Mouse (Mus musculus) right cerebral cortex, adult 18-20 months (tissue): ENCODE data around the gene Get4.
A peak's percentile ranks its signal among the peaks of the same experiment; 100 is the strongest.

Experiments used
- DNase-seq: peaks from one replicate; pipeline ENCODE4 v3.0.0; 2022; ENCODE audit warnings: mixed read lengths

Gene Get4

DNA sequence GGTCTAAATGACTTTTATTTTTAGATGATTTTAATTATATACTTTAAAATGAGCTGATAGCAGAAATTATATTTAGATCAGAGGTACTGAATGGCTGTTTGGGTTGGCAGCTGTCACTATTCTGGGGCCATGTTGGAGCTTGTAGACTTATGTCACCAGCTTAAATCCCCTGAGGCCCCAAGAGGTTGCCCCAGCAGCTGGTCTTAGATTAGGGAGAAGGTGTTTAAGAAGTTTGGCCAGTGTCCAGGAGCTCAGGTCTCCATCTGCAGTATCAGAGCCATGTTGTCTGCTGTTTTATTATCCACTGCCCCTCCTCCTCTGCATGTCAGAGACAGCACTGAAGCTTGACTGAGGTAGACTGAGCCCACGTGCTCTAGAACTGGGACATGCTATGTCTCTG, 8.7 kb upstream of the Get4 start:
- no peak for DNase-seq

DNA sequence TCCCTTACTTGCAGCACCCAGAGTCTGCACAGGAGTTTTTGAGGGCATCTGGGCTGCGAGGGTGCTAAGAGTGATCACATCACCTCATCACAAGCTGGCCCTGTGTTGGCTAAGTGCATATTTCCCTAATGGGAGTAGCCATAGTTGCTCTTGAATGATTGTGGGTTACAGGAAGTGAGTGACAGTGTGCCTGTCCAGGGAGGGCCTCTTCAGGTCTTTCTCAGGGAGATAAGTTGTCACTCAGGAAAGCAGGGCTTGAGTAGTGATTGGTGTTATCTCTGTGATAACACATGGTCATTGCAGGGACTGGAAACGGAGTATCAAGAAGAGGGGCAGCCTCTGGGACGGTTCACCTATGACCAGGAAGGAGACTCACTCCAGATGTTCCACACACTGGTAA, 4.4 kb upstream of the Get4 start:
- no peak for DNase-seq

DNA sequence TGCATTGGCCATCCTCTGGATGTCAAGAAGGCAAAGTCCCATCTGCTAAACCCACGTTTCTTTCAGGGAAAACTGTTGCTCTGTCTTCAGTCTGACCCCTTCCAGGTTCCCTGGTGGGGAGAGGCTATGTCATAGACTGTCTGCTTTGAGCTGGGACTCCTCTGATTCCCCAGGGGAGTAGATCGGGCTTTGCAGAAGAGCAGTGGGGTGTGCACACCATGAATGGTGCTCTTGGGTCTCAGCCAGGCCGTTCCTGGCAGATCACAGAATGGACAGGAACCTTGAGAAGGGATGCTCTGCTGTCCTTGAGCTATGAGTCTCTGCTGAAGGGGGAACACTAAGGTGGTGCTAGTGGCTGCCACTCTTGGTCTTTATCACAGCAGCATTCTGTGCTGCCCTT, 3.3 kb upstream of the Get4 start:
- no peak for DNase-seq

DNA sequence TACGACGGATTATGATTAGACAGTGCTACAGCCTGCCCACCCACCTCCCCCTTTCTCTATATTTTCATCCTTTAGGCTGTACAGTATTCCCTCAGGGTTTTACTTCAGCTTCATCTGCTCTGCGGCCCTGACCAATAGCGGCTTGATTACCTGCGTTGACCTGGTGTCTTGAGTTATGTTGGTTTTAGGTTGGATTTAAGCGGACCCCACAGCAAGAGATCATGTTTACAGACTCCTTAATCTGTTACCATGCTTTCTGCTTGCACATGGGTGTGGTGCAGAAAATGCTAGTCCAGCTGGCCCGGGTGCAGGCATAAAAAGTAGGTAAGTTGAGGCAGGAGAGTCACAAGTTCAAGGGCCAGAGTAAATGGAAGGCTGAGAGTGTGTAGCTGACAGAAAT, 845 bp upstream of the Get4 start:
- DNase-seq: no peak

DNA sequence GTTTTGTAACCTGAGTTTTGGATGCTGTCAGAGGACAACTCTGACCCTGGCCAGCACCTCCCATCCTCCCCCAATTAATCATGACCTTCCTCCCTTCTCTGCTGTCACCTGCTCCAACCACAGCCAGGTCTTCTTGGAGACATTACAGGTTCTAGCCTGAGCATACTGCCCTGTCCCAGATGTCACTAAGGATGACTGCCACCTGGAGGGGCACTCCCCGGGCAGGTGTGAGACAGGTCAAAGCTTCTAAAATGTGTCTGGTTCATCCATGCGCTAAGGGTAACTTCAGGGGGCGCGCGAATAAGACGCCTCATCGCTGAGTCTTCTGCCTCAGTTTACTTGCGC, 416 bp upstream of the Get4 start:
- DNase-seq: no peak

DNA sequence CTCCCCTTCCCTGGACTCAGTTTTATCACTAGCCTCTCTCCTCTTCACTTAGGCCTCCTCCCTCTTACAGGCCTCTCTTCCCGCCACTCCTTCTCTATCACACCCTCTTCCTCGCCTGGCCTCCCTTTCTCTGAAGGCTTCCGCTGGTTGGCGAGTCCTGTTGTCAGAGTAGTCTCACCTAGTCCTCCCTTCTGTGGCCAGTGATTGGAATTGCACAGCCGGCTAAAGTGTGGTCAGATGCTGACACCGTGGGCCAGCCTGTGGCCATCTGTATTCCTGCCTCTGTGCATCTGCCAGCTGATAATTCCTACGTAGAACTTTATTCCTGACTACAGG, 754 bp downstream of the Get4 start:
- DNase-seq: no peak

DNA sequence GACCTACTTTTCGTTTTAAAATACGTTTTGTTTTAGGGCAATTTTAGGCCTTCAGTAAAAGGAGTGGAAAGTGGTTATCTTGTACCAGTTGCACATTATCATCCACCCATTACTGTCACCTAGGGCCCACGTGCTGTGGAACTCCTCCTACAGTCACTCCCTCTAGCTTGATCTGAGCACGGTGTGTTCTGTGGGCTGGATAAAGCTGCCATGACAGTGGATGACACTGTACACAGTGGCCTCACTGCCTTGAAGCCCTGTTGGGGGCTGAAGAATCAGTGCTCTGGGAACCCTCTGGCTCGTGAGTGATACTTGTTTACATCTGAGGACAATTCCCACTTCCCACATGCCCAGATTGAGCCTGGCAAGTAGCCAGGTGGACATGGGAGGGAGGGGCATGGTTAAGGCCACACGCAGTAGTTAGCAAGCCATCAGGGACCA, 1.2 kb downstream of the Get4 start:
- DNase-seq: peak; percentile 42

DNA sequence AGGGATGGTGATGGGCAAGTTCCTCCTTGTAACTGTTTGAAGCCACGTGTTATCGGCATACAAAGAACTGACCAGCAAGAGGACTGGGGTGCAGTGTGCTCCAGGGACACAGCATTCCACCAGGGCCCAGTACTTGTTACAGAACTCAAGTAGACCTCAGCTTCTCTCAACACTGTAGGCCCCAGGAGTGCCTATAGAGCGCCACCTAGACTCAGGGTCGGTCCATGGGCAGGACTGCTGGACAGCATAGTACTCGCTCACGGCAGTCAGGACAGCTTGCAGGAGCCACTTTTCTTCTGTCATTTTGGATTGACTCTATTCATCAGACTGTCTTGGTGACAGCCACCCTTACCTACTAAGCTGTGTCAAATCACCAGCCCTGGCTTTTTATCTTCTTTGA, 2.8 kb downstream of the Get4 start:
- no peak for DNase-seq

DNA sequence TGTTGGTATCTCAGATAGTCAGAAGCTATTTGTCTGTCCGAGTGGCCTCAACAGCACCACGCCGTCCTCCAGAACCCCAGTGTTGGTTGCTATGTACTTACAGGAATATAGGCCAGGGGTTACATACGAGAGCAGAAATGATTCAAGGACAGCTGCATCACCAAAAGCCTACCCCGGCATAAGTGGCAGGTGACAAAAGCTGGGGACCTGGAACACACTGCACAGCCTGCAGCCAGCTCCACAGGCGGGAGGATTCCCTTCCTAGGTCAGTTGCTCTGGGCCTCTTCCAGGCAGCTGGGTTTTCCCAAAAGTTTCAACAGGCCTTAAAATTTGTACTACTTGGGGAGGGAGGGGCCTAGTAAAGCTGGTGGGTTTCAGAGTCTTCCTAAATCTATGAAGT, 3.7 kb downstream of the Get4 start:
- DNase-seq: no peak

DNA sequence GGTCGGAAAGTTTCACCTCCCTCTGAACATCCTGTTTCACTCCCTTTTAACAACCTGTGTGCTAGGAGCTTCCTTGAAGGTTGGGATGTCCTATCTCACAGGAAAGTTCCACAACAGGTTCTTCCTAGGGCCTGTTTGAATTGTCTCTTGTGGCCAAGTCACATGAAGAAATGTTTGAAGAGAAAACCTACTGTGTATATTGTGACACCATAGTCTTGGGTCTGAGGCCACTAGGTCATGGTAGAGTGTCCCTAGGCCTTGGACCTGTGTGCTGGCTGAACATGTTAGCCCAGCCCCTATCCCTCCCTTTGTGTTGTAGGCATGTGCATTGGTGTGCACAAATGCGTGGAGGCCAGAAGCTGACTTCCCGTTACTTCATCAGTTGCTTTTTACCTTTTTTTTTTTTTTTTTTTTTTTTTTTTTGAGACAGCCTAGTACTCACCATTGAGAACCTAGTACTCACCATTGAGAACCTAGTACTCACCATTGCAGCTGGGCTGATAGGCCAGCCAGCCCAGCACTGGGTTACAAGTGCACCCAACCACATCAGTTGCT, 4.2 kb downstream of the Get4 start:
- no peak for DNase-seq

DNA sequence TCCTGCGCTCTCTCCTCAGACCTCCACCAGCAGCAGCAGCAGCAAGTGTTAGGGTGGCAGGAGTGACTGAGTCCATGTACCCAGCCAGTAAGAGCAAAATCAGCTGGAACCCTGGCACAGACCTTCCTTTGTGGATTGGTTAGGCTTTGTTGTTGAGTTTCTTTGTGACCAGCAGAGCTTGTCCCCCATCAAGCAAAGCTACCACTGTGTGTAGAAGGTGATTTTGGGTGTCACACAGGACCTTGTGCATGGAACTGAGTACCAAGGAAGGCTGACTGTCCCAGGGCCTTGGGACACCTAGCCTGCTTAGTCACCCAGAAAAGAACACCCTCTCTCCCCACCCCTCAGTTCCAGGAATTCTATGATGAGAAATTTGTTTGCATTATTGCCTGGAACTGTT, 5.1 kb downstream of the Get4 start:
- no peak for DNase-seq

DNA sequence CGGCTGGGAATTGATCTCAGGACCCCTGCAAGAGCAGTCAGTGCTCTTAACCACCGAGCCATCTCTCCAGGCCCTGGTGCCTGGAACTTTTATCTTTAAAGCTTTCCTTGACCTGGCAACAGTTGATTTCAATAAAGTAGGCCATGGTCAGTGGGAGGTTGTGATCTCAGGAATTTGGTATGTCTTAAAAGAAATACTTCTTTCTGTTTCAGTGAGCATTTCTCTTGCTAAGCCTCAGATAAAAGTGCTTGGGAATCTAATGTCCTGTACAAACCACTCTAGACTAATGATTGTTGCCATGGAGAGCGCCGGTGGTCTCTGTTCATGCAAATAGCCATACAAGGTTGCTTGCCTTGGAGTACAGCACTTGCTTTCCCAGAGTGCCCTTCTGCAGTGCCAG, 5.7 kb downstream of the Get4 start:
- DNase-seq: no peak

DNA sequence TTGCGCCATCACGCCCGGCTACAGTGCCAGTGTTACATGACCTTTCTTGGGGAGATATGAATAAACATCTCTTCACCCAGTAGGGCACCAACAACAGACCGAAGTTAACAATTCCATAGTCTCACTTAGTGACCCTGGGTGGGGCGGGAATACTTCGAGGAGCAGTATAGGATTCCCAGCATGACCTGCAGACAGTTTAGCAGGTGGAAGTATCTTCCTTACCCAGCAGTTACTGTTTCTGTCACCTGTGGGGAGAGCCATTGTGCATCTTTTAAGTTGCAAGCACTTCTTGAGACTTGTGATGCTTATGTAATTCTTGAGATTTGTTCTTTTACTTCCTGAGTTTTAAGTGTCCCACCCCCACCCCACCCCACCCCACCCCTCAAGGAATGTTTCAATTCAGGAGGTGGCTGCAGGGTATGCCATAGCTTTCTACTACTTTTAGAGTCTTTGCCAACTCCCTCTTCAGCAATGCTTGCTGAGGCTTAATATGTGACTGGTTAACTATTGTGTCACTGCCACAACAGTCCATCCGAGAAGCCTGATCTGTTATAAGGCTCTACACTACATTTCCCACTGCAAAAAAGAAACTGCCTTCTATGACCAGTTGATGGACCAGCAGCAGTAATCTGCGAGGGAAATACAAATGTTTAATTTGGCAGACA, 6.4 kb downstream of the Get4 start:
- no peak for DNase-seq

DNA sequence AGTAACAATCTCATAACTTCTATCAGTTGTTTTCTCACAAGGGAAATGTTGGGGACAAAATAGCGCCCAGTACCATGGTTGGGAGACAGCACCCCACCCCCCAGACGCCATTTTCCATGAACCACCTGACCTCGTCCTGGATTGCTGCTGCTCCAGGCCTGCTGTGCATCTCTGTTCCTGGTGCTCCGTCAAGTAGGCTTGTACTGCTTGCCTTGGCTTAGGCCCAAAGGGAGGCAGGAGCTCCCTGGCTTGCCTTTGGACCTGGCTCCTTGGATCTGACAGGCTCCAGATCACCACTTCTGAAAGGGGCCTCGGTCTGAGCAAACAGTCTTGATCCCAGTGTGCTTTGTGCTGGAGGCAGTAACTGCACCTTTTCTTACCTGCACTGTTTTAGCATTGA, 7.7 kb downstream of the Get4 start:
- DNase-seq: no peak

DNA sequence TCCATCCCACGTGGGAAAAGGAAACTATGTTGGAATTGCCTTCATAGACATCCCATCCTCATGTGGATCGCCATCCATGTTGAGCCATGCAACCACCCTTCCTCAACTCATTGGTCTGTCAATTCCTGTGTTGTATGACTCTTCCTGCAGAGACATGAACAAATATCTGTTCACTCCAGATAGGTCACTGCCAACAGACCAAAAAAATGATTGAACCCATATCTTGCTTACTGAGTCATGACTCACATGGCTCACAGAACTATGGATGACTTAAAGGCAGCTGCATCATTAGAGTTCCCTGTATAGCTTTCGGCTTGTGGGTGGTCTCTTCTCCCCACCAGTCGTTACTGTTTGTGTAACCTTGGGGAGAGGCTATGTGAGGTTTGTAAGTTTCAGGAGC, 9.3 kb downstream of the Get4 start:
- no peak for DNase-seq

DNA sequence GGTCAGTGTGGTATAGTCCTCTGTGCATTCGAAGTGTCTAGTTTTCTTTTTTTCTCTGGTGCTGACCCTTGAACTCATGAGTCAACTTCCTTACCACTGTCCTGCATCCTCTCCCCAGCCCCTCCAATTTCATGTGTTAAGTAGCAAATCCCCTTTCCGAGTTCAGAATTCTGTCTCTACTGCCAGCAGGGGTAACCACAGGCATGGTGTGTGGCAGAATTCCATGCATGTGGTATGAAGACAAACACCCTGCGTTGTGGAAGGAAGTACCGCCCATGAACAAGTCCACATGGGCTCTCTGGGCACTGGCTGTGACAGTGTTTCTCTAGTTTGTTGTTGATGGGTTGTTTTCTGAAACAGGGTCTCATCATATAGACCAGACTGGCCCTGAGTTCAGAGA, 15.5 kb downstream of the Get4 start:
- no peak for DNase-seq

DNA sequence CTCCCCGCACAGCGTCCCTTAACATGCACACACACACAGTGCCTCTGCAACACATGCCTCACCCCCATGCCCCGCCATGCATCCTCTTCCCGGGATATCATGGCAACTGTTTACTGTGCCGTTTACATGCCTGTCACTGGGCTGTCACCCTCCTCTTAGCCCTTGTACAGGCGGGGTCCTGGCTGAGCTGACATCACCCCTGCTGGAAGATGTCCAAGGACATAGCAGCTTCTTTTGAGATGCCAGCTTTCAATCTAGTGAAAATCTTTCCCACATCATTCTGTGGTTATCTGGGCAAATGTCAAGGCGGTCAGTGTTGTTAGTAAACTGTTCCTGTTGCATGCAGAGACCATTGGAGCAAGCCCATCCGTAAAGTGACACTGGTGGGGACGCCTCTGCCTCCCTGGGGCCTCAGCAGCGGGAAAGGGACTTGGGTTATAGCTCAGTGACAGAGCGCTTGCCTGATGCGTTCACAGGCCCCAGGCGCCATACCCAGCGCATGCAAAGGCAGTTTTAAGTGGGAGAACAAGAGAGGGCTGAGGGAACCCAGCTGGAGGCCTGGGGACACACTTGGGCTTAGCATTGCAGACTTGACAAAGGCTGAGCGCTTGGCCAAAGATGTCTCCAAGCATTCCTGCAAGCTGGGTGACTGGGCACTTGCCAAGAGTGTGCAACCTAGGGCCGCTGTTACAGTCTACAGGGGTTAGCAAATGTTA, 18.8 kb downstream of the Get4 start:
- DNase-seq: no peak

DNA sequence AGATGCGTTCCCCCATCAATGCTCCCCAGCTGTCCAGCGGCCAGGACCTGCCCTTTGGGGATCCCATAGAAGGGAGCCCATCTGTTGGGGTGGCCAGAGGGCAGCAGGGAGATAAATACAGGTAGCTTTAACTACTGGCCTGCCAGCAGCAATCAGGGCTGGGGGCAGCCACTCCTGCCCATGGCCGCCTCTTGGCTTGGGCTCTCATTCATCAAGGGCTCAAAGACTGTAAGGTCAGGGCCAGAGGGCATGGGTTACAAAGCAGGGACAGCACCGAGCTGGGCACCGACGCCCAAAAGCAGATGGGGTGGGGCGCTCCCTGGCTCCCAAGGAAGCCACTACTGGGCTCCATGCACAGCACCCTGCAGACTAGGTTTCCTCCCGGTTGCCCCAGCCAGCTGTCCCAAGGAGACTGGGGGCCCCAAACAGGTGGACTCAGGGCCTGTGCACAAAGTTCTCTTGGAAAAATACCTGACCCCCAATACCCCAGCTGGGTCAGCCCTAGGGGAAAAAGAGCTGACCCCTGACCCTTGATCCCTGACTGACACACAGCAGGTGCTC, 19.9 kb downstream of the Get4 start:
- no peak for DNase-seq

DNA sequence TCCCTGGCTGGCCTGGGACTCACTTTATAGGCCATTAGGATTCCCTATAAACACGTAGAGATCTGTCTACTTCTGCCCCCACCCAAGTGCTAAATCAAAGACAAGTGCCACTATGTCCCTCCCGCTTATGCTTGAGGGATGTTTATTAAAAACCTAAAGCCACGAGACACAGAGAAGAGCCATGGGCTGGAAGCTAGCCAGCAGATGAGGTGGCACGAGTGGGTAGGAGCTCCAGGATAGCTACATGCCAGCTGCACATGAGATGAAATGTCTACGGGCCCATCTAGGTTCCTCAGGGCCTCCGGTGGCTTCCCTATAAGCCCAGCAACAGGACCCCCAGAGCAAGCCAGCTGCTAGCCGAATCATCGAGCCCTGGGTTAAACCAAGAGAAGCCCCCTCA, 25.2 kb downstream of the Get4 start:
- peak; percentile 65 for DNase-seq

DNA sequence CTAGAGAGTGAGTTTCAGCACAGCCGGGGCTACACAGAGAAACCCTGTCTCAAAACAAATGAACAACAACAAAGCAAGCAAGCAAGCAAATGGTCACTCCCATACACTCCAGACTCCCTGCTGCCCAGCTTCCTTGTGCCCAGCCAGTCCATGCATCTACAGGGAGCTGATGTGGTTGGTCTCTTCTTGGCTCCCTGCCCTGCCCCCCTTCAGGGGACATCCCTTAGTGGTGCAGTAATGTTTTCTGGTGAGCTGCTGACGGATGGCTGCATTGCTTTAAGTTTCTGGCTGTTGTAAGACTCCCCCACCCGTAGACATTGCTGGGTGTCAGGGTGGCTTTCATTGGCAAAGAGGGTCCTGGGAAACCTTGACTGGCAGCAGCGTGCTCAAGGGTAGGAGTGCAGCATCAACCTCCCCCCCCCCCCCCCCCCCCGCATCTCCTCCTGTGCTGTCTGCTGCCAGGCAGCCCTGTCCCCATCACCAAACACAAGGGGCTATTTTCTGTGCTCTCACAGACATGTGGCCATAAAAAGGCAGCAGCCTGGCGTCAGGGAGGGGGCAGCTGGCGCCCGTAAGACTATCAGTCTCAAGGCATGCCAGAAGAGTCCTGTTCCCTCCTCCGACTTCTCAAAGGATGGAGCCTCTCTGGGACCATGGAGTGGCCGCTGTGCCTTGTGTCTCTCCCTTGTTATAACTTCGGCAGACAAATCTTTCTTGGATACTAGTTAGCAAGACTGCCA, 29.4 kb downstream of the Get4 start:
- no peak for DNase-seq

DNA sequence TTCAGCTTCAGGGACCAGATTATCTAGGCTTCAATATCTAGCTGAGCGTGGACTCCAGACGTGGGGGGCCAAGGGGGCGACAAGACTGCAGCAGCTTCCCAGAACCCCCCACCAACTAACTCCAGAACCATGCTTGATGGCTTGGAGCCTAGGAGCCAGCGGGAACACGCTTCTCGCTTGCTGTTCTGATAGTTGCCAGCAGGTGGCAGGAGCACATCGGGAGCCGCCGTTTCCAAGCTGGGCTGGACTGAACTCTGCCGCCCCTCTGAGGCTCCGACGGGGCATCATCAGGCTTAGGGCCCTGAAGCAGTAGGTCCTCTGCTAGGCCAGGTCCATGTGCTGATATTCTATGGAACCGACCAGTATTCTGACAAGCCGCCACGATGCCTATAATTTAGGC, 30.1 kb downstream of the Get4 start:
- DNase-seq: peak; percentile 84

DNA sequence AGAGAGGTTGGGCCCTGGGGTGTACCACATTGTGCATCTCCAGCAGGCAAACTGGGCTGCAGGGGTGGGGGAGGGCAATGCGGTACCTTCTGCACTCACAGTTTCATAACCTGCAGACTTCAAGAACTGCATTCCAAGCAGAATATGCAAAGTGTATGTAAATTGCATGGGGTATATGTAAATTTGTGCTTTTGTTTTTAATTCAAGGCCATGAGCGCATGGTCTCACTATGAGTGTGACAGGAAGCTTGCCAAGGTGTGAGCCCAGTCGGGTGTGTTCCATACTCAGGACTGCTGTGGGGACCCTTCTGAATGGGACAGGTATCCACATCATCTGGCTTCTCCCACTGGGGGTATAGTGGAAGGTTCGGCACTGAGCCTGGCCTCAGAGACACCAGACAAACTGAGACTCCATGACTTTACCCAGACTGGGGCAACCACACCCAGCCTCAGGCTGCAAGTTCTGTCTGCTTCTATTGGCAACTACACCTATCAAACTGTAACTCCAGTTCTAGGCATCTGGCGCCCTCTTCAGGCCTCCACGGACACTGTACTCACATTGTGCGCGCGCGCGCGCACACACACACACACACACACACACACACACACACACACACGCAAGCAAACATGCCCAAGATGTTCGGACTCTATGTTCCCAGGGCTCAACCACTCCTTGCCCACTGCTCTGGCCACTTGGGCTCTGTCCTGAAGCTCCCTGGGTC, 31.5 kb downstream of the Get4 start:
- no peak for DNase-seq

DNA sequence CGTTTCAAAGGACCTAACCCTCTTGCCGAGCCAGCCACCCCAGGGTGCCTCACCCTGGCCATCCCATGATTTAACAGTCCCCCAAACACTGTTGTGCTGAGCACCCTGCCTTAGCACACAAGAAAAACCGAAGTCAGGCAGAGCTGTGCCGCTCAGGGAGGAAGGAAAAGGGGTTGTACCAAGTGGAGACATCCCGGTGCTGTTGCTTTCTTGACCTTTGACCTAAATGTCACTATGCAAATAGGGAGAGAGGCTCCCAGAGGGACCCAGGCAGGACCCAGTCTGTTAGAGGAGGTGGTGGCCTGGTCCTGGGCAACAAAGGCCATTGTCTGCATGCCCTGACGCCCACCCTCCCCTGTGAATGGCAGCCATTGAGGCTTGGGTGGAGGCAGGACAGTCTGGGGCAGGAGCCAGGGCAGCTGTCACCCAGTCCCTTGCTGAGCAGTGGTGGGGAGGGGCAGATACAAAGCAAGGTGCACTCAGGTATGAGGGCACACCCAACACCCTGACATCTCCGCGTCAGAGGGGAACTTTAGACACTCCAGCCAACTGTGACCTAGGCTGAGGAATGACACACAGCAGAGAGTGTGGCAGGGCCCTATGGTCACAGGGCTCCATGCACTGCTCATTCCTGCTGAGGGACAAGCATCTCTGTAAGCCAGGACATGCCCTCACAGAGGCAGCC, 33.4 kb downstream of the Get4 start:
- DNase-seq: no peak
